Mouse (Mus musculus) intestine, embryonic 16.5 days (tissue): ENCODE data around the gene Nop58. TPM values are rescaled to one million over a fixed set of nuclear protein-coding genes. Genes with fewer than 3 reads are reported as not detected.
A peak's percentile ranks its signal among the peaks of the same experiment; 100 is the strongest.

Experiments used
- ATAC-seq: fragments of 200-750 bp; cut with Nextera tagmentation; 2 replicates; pipeline ENCODE4 v1.8.0; 2017; ENCODE audit warnings: moderate TSS enrichment, moderate library complexity
- H3K27ac ChIP-seq: fragments of 300-500 bp; sonication (generic); 2 replicates; pipeline ENCODE4 v1.5.1; 2014; ENCODE audit warnings: mild to moderate bottlenecking, low read length
- H3K27me3 ChIP-seq: fragments of 300-500 bp; sonication (generic); replicated peaks from 2 replicates; pipeline ENCODE4 v1.6.1; 2014; ENCODE audit warnings: low read length, control low read depth, mixed read lengths; ENCODE audit not compliant: control insufficient read depth, insufficient read depth
- H3K36me3 ChIP-seq: fragments of 300-500 bp; sonication (generic); 2 replicates; pipeline ENCODE4 v1.6.1; 2014; ENCODE audit warnings: low read length, control low read depth; ENCODE audit not compliant: control insufficient read depth, insufficient read depth
- H3K4me1 ChIP-seq: fragments of 300-500 bp; sonication (generic); 2 replicates; pipeline ENCODE4 v1.6.1; 2014; ENCODE audit warnings: low read length, control low read depth, mixed read lengths; ENCODE audit not compliant: control insufficient read depth, insufficient read depth
- H3K4me2 ChIP-seq: fragments of 300-500 bp; sonication (generic); 2 replicates; pipeline ENCODE4 v1.6.1; 2014; ENCODE audit warnings: low read depth, low read length, control low read depth
- H3K4me3 ChIP-seq: fragments of 300-500 bp; sonication (generic); 2 replicates; pipeline ENCODE4 v1.5.1; 2014; ENCODE audit warnings: mild to moderate bottlenecking, low read length
- H3K9ac ChIP-seq: fragments of 300-500 bp; sonication (generic); 2 replicates; pipeline ENCODE4 v1.6.1; 2014; ENCODE audit warnings: low read depth, low read length
- H3K9me3 ChIP-seq: fragments of 300-500 bp; sonication (generic); 2 replicates; pipeline ENCODE4 v1.6.1; 2016; ENCODE audit warnings: low read length, control low read depth; ENCODE audit not compliant: control insufficient read depth
- WGBS: fragments of 180-500 bp; shearing (Covaris S2); extraction: QIAGEN DNeasy Blood & Tissue Kit; methylation state at CpG from one replicate; pipeline ENCODE4 v1.1.7; 2014; 5-methylcytosine and 5-hydroxymethylcytosine counted together
- polyA plus RNA-seq: library from polyadenylated mRNA; unstranded; fragments of >200 nt; fragmentation: Nextera tagmentation; extraction: Ambion mirVana; gene quantifications from 2 replicates; pipeline ENCODE4 v1.2.1, GENCODE M21; 2015

The Nop58 gene
- polyA plus RNA-seq, 1 experiment from 2014 or later, result 227 TPM

GRCm38 (mm10) chr1:59765279-59765678 is 80.5 kb downstream of the Nop58 start:
- Histone ChIP-seq H3K4me3 (peak overlapping the region; percentile 41), H3K27ac (no peak overlapping the region), H3K4me1 (peaks cover 9% of the 10 kb centered on the region), H3K4me2 (peak overlapping the region; percentile 55), H3K9ac (no peak overlapping the region), H3K27me3 (no peaks in the 10 kb centered on the region), H3K9me3 (no peaks in the 10 kb centered on the region), H3K36me3 (no peaks in the 10 kb centered on the region)
- ATAC-seq, result no peak
- WGBS, result 4% methylated on average over 4 of the region's 4 CpGs

- Histone ChIP-seq H3K36me3 (no peaks in the 10 kb centered on the region), H3K9me3 (no peaks in the 10 kb centered on the region), H3K27ac (no peak overlapping the region), H3K27me3 (no peaks in the 10 kb centered on the region), H3K4me2 (peak overlapping the region; percentile 52), H3K4me3 (peak overlapping the region; percentile 20), H3K9ac (peak overlapping the region; percentile 33; the same call in 1 of the 2 replicates), H3K4me1 (peaks cover 12% of the 10 kb centered on the region)
- no peak for ATAC-seq
Measured at GRCm38 (mm10) chr1:59766626-59767025, 81.9 kb downstream of the Nop58 start.

Other genes with a start within 250 kb of the Nop58 start
- gene Fzd7, start 202.5 kb upstream of the Nop58 start, polyA plus RNA-seq, result 3.4 and 3.8 TPM in 2 replicates
- gene Gm973, start 168.7 kb upstream of the Nop58 start, polyA plus RNA-seq, result 0.37 and 0.49 TPM in 2 replicates
- 283 and 307 TPM in 2 replicates for gene Sumo1, start 14.1 kb upstream of the Nop58 start, polyA plus RNA-seq
- 4.2 and 4.3 TPM in 2 replicates for gene Bmpr2, start 78.4 kb downstream of the Nop58 start, polyA plus RNA-seq
- gene Fam117b, start 228.0 kb downstream of the Nop58 start, polyA plus RNA-seq, result 2.9 TPM in 2 replicates